Mouse (Mus musculus) adrenal gland, adult 18-20 months (tissue): ENCODE measurements around the gene Atxn7l3. TPM values are rescaled to one million over a fixed set of nuclear protein-coding genes. Genes with fewer than 3 reads are reported as not detected.

Experiments used
- DNase-seq, 2 experiments: peaks; one replicate each; pipeline ENCODE4 v3.0.0; 2021 to 2022; ENCODE audit warnings: low spot score in 2 of 2
- total RNA-seq, 2 experiments: library from RNA; stranded (reverse); gene quantifications; 1 replicate in 1 of 2; 2 replicates in 1 of 2; pipeline ENCODE4 v1.2.3; 2021

Atxn7l3 gene
- total RNA-seq, 2 experiments from 2014 or later: 44.3 to 53.4 TPM

DNA sequence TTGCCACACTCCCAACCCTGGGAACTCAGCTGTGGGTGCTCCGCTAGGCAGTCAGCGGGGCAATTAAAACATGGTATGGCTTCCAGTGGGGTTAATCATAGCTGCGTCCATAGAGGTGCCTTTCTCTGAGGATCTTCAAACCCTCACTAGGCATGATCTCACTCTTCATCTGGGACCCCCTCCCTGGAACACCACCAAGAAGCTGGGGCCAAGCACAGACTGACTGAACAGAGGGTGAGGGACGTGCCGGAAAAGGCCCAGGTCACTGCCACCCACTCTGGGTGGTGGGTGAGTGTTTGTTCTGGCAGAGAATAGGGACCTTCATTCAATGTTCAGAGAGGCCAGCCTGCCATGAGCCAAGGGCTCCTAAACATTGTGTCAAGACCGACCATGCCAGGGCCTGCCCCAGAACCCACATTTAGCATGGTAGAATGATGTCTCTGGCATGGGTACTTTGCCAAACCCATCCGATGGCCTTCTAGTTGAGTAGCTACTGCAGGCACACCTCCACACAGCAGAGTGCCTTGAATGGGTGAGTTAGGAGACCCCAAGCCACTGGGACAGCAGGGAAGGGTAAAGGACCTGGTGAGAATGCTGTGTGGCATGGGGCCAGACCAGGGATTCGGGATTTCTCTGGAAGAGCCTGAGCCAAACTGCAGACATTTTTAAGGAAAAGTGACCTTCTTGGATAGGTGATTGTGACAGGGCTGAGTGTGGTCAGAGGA lies 29.6 kb downstream of the Atxn7l3 start:
- no peak for DNase-seq

DNA sequence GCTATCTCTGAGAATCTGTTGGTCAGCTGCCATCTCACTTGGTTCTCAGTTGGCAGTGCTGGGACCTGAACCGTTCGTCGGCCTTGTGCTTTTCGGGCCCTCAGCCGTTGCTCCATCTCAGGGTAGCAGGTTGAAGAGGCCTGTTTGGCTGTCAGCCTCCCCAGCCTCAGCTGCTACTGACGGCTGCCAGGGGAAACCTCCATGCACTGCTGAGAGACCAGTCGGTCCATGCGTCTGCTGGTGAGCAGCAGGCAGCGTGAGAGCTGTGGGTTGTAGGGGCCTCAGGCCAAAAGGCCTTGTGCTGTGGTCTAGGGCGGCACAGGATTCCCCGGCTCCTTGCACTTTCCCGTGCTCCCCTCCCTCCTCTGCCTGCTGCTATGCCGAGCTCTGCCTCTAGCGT lies 30.6 kb downstream of the Atxn7l3 start:
- no peak for DNase-seq

- no peak for DNase-seq
Measured at GRCm38 (mm10) chr11:102263211-102263610, 33.2 kb downstream of the Atxn7l3 start.

GRCm38 (mm10) chr11:102258521-102258920 lies 37.9 kb downstream of the Atxn7l3 start:
- DNase-seq: no peak

DNA sequence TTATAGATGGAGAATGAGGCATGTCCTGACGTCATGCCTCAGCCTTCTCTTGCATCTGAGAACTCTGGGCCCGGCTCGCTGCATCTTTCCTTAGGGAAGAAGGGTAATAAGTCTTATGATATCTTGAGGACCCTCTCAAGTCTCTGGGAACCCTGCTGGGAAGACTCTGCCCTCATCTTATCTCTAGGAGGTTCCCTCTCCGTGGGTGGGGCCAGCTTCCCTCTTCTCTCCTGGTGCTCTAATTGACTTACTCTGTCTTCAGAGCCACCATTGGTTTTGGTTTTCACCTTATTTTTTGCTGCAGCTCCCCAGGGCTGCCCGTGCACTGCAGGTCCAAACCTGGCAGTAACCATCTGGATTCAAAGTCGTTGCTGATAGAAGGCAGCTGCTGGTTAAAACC lies 38.3 kb downstream of the Atxn7l3 start:
- DNase-seq: no peak

DNA sequence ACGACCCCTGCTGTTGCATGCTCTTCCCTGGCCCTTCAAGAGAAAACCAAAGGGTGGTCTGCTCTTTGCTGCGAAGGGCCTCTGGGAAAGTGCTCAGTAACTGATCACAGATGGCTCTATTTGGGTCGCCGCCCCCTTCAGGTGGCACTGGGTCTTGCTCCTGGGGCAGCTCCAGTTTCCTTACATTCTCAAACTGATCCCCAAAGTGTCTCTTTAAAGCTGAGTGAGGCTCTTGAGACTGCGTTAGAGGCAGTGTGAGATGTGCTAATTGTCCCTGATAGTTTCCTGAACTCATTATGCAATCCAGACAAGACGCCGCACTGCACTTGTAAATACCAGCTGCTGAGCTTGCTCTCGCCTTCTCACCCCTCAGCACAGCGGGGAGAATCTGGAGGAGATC lies 38.9 kb downstream of the Atxn7l3 start:
- no peak for DNase-seq

DNA sequence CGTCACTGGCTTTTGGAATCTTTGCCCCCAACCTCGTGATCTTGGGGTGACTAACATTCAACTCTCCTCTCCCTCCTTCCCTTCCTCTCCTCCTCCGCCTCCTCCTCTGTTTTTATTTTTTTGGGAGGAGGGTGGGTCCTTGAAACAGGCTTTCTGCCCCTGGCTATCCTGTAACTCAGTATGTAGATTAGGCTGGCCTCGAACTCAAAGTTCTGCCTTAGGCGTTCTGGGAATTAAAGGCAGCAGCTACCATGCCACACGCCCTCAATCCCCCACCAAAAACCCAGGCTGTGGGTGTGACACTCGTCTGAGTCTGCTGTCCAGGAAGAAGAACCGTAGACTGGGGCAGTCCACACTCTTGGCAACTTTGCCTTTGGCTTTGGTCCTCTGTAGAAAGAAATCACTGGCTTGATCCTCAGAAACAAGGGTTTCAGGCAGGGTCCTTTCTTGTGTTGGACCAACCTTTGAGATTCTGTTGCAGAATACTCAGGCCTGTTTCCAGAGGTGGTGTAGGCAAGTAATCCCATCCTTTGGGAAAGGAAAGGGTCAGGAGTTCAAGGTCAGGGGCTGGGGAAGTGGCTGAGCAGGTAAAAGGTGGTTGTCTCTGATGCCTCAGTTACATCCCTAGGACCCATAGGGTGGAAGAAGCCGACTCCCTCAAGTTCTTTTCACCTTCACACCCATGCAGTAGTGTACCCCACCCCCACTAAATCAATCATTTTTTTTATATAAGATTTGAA lies 46.9 kb downstream of the Atxn7l3 start:
- DNase-seq: no peak

GRCm38 (mm10) chr11:102248630-102249230 lies 47.7 kb downstream of the Atxn7l3 start, which contains the start of gene BC030867:
Gene BC030867 (plus strand): TSS chr11:102248882.
- DNase-seq: peak; percentile 92 to 93

DNA sequence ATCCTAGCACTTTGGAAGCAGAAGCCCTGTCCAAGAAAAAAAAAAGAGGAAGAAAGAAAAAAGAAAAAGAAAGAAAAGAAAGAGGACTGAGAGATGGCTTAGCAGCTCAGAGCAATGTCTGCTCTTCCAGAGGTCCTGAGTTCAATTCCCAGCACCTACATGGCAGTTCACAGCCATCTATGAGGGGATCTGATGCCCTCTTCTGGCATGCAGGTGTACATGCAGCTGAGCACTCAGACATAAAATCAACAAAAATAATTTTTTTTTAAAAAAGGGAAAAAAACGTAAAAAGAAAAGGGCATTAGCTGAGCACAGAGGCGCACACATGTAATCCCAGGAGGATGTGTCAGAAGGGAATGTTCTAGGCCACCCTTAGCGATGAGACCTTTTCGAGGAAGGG lies 49.6 kb downstream of the Atxn7l3 start:
- DNase-seq: no peak

DNA sequence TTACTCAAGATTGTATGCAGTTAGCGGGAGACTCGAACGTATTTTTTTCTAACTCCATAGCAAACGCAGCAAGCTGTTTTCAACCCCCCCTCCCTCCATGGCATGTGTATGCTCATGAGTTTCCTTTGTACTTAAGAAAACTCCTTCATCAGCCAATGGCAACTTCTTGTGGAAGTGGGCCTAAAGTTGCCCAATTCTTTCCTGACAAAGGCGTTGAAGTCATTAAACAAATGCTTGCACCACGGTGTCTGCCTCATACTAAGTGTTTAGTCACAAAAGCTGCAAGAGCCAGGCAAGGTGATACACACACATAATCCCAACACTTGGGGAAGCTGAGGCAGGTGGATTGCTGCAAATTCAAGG lies 50.2 kb downstream of the Atxn7l3 start:
- no peak for DNase-seq

- DNase-seq: no peak
Measured at GRCm38 (mm10) chr11:102245581-102246272, 50.7 kb downstream of the Atxn7l3 start.

- peak; percentile 59 to 73 for DNase-seq
Measured at GRCm38 (mm10) chr11:102244926-102245449, 51.4 kb downstream of the Atxn7l3 start.

GRCm38 (mm10) chr11:102241874-102242273 lies 54.6 kb downstream of the Atxn7l3 start:
- no peak for DNase-seq

- DNase-seq: no peak
Measured at GRCm38 (mm10) chr11:102241246-102241645, 55.2 kb downstream of the Atxn7l3 start.

- no peak for DNase-seq
Measured at GRCm38 (mm10) chr11:102240636-102241035, 55.8 kb downstream of the Atxn7l3 start.

Other genes starting within 250 kb of the Atxn7l3 start
- 10 to 100 TPM in 1 of 2 experiments, 1 to 10 TPM in 1; 8.8 to 13.0 TPM for gene Mpp2, start 208.1 kb downstream of the Atxn7l3 start, total RNA-seq
- not detected for gene Ppy, start 195.3 kb downstream of the Atxn7l3 start, total RNA-seq
- not detected for gene Pyy, start 188.8 kb downstream of the Atxn7l3 start, total RNA-seq
- under 1 TPM in 1 of 2 experiments, not detected in 1; 0.77 TPM for gene Nags, start 151.1 kb downstream of the Atxn7l3 start, total RNA-seq
- gene Tmem101, start 140.2 kb downstream of the Atxn7l3 start, total RNA-seq: 10 to 100 TPM; 12.0 to 13.6 TPM
- 100 to 1,000 TPM in 1 of 2 experiments, 10 to 100 TPM in 1; 83.9 to 102 TPM for gene Lsm12, start 111.3 kb downstream of the Atxn7l3 start, total RNA-seq
- 100 to 1,000 TPM; 121 to 128 TPM for gene G6pc3, start 107.0 kb downstream of the Atxn7l3 start, total RNA-seq
- 100 to 1,000 TPM in 1 of 2 experiments, 10 to 100 TPM in 1; 79.1 to 115 TPM for gene Hdac5, start 66.5 kb downstream of the Atxn7l3 start, total RNA-seq
- gene BC030867, start 47.7 kb downstream of the Atxn7l3 start, total RNA-seq: under 1 TPM in 1 of 2 experiments, not detected in 1; 0.46 TPM
- under 1 TPM; 0.30 to 0.61 TPM for gene Asb16, start 27.9 kb downstream of the Atxn7l3 start, total RNA-seq
- 10 to 100 TPM; 43.3 to 55.3 TPM for gene Tmub2, start 11.7 kb downstream of the Atxn7l3 start, total RNA-seq
- gene Ubtf, start 23.1 kb upstream of the Atxn7l3 start, total RNA-seq: 100 to 1,000 TPM in 1 of 2 experiments, 10 to 100 TPM in 1; 93.7 to 117 TPM
- gene Slc4a1, start 69.6 kb upstream of the Atxn7l3 start, total RNA-seq: under 1 TPM; 0.23 to 0.80 TPM
- gene Rundc3a, start 96.8 kb upstream of the Atxn7l3 start, total RNA-seq: 10 to 100 TPM; 40.0 to 45.9 TPM
- gene Slc25a39, start 111.3 kb upstream of the Atxn7l3 start, total RNA-seq: 100 to 1,000 TPM; 461 to 466 TPM
- 100 to 1,000 TPM; 156 to 181 TPM for gene Grn, start 133.7 kb upstream of the Atxn7l3 start, total RNA-seq
- 1 to 10 TPM; 3.4 to 3.5 TPM for gene Fam171a2, start 151.1 kb upstream of the Atxn7l3 start, total RNA-seq
- gene Itga2b, start 173.5 kb upstream of the Atxn7l3 start, total RNA-seq: 1 to 10 TPM; 3.4 to 3.6 TPM